Mouse (Mus musculus) kidney, adult 11 months (tissue): Measurements from ENCODE around the gene Adnp.
"Not testable (repeated sequence)": the region's sequence is repeated elsewhere in the genome, so short reads cannot be mapped to it uniquely, and the experiment has no call there.

Experiments used
- DNase-seq: peaks from one replicate; pipeline ENCODE4 v3.0.0; 2022

Gene Adnp

GRCm38 (mm10) chr2:168205265-168205664 is 1.6 kb downstream of the Adnp start:
- DNase-seq, result peak; percentile 86

GRCm38 (mm10) chr2:168204476-168204999 is 2.4 kb downstream of the Adnp start:
- no peak for DNase-seq

GRCm38 (mm10) chr2:168200014-168200691 is 6.8 kb downstream of the Adnp start:
- no peak for DNase-seq

GRCm38 (mm10) chr2:168199476-168199875 is 7.4 kb downstream of the Adnp start:
- no peak for DNase-seq

- DNase-seq, result no peak
Observed at GRCm38 (mm10) chr2:168198421-168198820, 8.5 kb downstream of the Adnp start.

- DNase-seq, result no peak
Observed at GRCm38 (mm10) chr2:168195721-168196120, 11.2 kb downstream of the Adnp start.

- DNase-seq, result no peak
Observed at GRCm38 (mm10) chr2:168193685-168194084, 13.2 kb downstream of the Adnp start.

- no peak for DNase-seq
Observed at GRCm38 (mm10) chr2:168191856-168192255, 15.1 kb downstream of the Adnp start.

GRCm38 (mm10) chr2:168175946-168176345 is 31.0 kb downstream of the Adnp start:
- no peak for DNase-seq

GRCm38 (mm10) chr2:168170167-168170685 is 36.7 kb downstream of the Adnp start:
- DNase-seq, result peak; percentile 87

GRCm38 (mm10) chr2:168169800-168170113 is 37.2 kb downstream of the Adnp start:
- DNase-seq, result peak; percentile 42

- peak; percentile 53 for DNase-seq
Observed at GRCm38 (mm10) chr2:168168892-168169799, 37.8 kb downstream of the Adnp start.

GRCm38 (mm10) chr2:168167781-168168180 is 39.1 kb downstream of the Adnp start:
- no peak for DNase-seq

GRCm38 (mm10) chr2:168166750-168167460 is 40.0 kb downstream of the Adnp start:
- DNase-seq, result peak; percentile 54

GRCm38 (mm10) chr2:168161978-168162377 is 44.9 kb downstream of the Adnp start:
- DNase-seq, result no peak

- DNase-seq, result no peak
Observed at GRCm38 (mm10) chr2:168161514-168161971, 45.4 kb downstream of the Adnp start.

GRCm38 (mm10) chr2:168160370-168160930 is 46.5 kb downstream of the Adnp start:
- no peak for DNase-seq

GRCm38 (mm10) chr2:168158911-168159711 is 47.8 kb downstream of the Adnp start:
- peak; percentile 90 for DNase-seq

GRCm38 (mm10) chr2:168157974-168158373 is 48.9 kb downstream of the Adnp start:
- DNase-seq, result not testable (repeated sequence)

GRCm38 (mm10) chr2:168156361-168156760 is 50.6 kb downstream of the Adnp start:
- no peak for DNase-seq

- DNase-seq, result peak; percentile 47
Observed at GRCm38 (mm10) chr2:168155666-168156065, 51.2 kb downstream of the Adnp start.
